Mouse (Mus musculus): ENCODE measurements around the gene Polr2c.
"Not testable (repeated sequence)": the region's sequence is repeated elsewhere in the genome, so short reads cannot be mapped to it uniquely, and the experiment has no call there.

Polr2c gene

GRCm38 (mm10) chr8:94841183-94841582, 16.1 kb upstream of the Polr2c start:
- no peak for DNase-seq

- DNase-seq: no peak
These were observed 7.2 kb upstream of the Polr2c start for GRCm38 (mm10) chr8:94850049-94850448.

GRCm38 (mm10) chr8:94854761-94855160, 2.5 kb upstream of the Polr2c start:
- DNase-seq: not testable (repeated sequence)

- DNase-seq: no peak
These were observed 272 bp upstream of the Polr2c start for GRCm38 (mm10) chr8:94857011-94857345.

- peak; percentile 83 for DNase-seq
These were observed 4.2 kb downstream of the Polr2c start for GRCm38 (mm10) chr8:94861352-94861910.

- DNase-seq: peak; percentile 50
These were observed 5.4 kb downstream of the Polr2c start for GRCm38 (mm10) chr8:94862487-94863220.

GRCm38 (mm10) chr8:94863897-94864673, 6.8 kb downstream of the Polr2c start:
- DNase-seq: no peak

GRCm38 (mm10) chr8:94865292-94865691, 8.0 kb downstream of the Polr2c start:
- no peak for DNase-seq

GRCm38 (mm10) chr8:94866921-94867320, 9.7 kb downstream of the Polr2c start:
- no peak for DNase-seq

- no peak for DNase-seq
These were observed 11.9 kb downstream of the Polr2c start for GRCm38 (mm10) chr8:94869146-94869545.

GRCm38 (mm10) chr8:94870003-94870402, 12.8 kb downstream of the Polr2c start:
- DNase-seq: no peak

- DNase-seq: peak; percentile 45
These were observed 13.3 kb downstream of the Polr2c start for GRCm38 (mm10) chr8:94870474-94871107.

GRCm38 (mm10) chr8:94871108-94871894, 14.1 kb downstream of the Polr2c start:
- peak; percentile 85 for DNase-seq

GRCm38 (mm10) chr8:94872156-94872555, 14.9 kb downstream of the Polr2c start:
- no peak for DNase-seq

GRCm38 (mm10) chr8:94872576-94872975, 15.3 kb downstream of the Polr2c start:
- DNase-seq: no peak

GRCm38 (mm10) chr8:94874358-94874757, 17.1 kb downstream of the Polr2c start:
- DNase-seq: peak; percentile 85

- DNase-seq: peak; percentile 50
These were observed 18.0 kb downstream of the Polr2c start for GRCm38 (mm10) chr8:94875096-94875870.

GRCm38 (mm10) chr8:94875871-94876150, 18.6 kb downstream of the Polr2c start:
- DNase-seq: no peak

GRCm38 (mm10) chr8:94876197-94876730, 19.0 kb downstream of the Polr2c start, which contains the start of gene Dok4:
Gene Dok4, minus strand, starts transcription at chr8:94876330.
- peak; percentile 92 for DNase-seq

- DNase-seq: peak; percentile 42
These were observed 19.6 kb downstream of the Polr2c start for GRCm38 (mm10) chr8:94876820-94877219.

- DNase-seq: no peak
These were observed 23.5 kb downstream of the Polr2c start for GRCm38 (mm10) chr8:94880742-94881141.
